Mouse (Mus musculus) lung, postnatal 4 days (tissue): Measurements from ENCODE around the gene Eif4g1.
A peak's percentile ranks its signal among the peaks of the same experiment; 100 is the strongest.

Experiments
- DNase-seq, 2 experiments: peaks; one replicate each; pipeline ENCODE4 v3.0.0; 2021

Eif4g1 gene

GRCm38 (mm10) chr16:20726384-20726783 is 58.3 kb downstream of the Eif4g1 start:
- DNase-seq, result no peak

GRCm38 (mm10) chr16:20730293-20730711 is 62.2 kb downstream of the Eif4g1 start:
- DNase-seq, result no peak

GRCm38 (mm10) chr16:20731688-20732087 is 63.6 kb downstream of the Eif4g1 start:
- DNase-seq, result no peak

GRCm38 (mm10) chr16:20732251-20732924 is 64.3 kb downstream of the Eif4g1 start:
- DNase-seq, result no peak

GRCm38 (mm10) chr16:20732925-20733730 is 65.0 kb downstream of the Eif4g1 start, which contains the start of gene Chrd:
TSS of gene Chrd (plus strand) at chr16:20733127.
- DNase-seq, result peak; percentile 76 to 85

GRCm38 (mm10) chr16:20733731-20734730 is 65.9 kb downstream of the Eif4g1 start, which contains the start of gene Thpo:
TSS of gene Thpo (minus strand) at chr16:20734511.
- no peak for DNase-seq

GRCm38 (mm10) chr16:20735651-20736050 is 67.5 kb downstream of the Eif4g1 start:
- no peak for DNase-seq

- no peak for DNase-seq
These were observed 68.1 kb downstream of the Eif4g1 start for GRCm38 (mm10) chr16:20736168-20736567.

- no peak for DNase-seq
These were observed 68.7 kb downstream of the Eif4g1 start for GRCm38 (mm10) chr16:20736823-20737222.

- DNase-seq, result no peak
These were observed 71.7 kb downstream of the Eif4g1 start for GRCm38 (mm10) chr16:20739845-20740244.
